Mouse (Mus musculus): ENCODE results near the gene Enpp3. TPM values are rescaled to one million over a fixed set of nuclear protein-coding genes. Genes with fewer than 3 reads are reported as not detected.

Gene Enpp3
- polyA plus RNA-seq, 1 experiment from 2014 or later = 7.0 TPM

- H3K27me3 ChIP-seq = no peaks in the 10 kb centered on the region
- ATAC-seq (ENCODE audit: insufficient number of reproducible peaks, low FRiP score, low TSS enrichment, low read depth) = no peak
These were observed 10.3 kb downstream of the Enpp3 start for GRCm38 (mm10) chr10:24832306-24832705.

DNA sequence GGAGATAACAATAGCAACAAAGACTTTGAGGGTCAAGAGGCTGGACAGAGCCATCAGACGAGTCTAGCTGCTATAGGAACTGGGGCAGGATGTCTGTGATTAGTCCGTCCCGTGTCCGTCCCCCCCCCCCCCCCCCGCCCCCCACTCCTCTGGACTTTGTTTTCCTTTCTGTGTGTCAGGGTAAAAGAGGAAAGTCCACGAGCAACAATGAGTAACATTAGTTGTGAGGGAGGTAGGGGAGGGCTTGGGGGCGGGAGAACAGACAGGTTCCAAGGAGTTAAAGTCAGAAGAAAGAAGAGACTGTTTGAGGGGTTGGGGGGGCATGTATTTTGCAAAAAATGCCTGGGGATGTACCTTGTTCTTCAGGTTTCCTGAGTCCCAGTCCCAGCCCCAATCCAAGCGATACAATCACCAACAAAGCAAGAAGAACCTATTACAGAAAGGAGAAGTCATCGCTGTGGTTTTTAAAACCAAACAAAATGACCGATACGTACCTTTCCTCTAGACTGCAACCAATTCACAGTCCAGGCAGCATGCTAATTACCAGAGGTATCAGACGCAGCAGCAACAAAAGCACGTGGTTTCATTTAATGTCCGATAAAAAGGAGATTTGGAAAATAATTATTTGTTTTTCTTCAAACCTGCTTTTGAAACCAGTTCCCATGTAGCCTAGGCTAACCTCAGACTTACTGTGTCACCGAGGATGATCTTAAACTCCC, 11.1 kb downstream of the Enpp3 start:
- Histone ChIP-seq H3K4me3 (no peak overlapping the region), H3K4me2 (no peak overlapping the region), H3K36me3 (no peaks in the 10 kb centered on the region), H3K9me3 (no peaks in the 10 kb centered on the region), H3K4me1 (peaks cover 12% of the 10 kb centered on the region), H3K9ac (no peak overlapping the region), H3K27ac (no peak overlapping the region), H3K27me3 (no peaks in the 10 kb centered on the region)
- 63% methylated on average over 14 of the region's 15 CpGs for WGBS
- no peak for ATAC-seq (ENCODE audit: insufficient number of reproducible peaks, low FRiP score, low TSS enrichment, low read depth)

More at GRCm38 (mm10) chr10:24832306-24832705, 10.3 kb downstream of the Enpp3 start:
- Histone ChIP-seq H3K27ac (no peak overlapping the region), H3K9ac (no peak overlapping the region), H3K4me3 (no peak overlapping the region), H3K36me3 (no peaks in the 10 kb centered on the region), H3K4me1 (peaks cover 12% of the 10 kb centered on the region), H3K9me3 (no peaks in the 10 kb centered on the region), H3K4me2 (no peak overlapping the region)
- 69% methylated on average over 9 of the region's 9 CpGs for WGBS

DNA sequence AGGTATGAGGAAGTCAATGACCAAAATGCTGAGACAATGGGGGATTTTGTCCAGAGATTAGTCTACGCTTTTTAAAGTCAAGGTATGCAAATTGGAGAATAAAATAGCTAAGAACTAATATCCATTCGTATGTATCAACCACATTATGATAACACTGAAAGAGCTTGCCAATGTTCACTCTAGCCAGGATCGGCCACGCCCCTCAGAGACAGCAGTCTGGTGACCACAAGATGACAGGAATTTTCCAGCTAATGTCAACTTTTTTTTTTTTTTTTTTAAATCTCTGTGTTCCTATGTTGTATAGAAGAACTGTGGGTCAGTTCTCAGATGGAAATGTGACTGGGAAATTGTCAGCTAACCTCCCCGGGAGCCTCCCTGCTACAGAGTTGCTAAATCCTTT, 12.2 kb downstream of the Enpp3 start:
- 91% methylated on average over 5 of the region's 5 CpGs for WGBS
- Histone ChIP-seq H3K4me1 (peaks cover 6% of the 10 kb centered on the region), H3K36me3 (no peaks in the 10 kb centered on the region), H3K9ac (no peak overlapping the region), H3K4me2 (no peak overlapping the region), H3K27ac (no peak overlapping the region), H3K4me3 (no peak overlapping the region), H3K27me3 (no peaks in the 10 kb centered on the region), H3K9me3 (no peaks in the 10 kb centered on the region)
- no peak for ATAC-seq (ENCODE audit: insufficient number of reproducible peaks, low FRiP score, low TSS enrichment, low read depth)

DNA sequence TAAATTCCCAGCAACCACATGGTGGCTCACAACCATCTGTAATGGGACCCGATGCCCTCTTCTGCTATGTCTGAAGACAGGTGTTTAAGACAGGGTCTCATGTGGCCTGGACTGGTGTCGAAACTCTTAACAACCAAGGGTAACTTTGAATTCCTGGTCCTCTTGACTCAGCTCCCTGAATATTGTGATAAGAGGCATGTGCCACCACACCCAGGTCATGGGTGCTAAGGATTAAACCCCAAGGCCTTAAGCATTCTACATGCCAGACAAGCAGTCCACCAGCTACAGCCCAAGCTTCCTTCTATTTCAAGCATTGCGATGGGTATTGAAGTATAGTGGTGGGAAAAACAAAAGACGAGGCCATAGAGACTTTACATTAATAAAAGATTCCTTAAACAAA, 14.5 kb downstream of the Enpp3 start:
- Histone ChIP-seq H3K4me1 (peaks cover 8% of the 10 kb centered on the region; the same call in 1 of the 2 replicates), H3K4me3 (no peak overlapping the region), H3K9me3 (no peaks in the 10 kb centered on the region), H3K27ac (no peak overlapping the region), H3K36me3 (no peaks in the 10 kb centered on the region), H3K9ac (no peak overlapping the region), H3K27me3 (no peaks in the 10 kb centered on the region), H3K4me2 (no peak overlapping the region)
- WGBS = 87% methylated on average over 4 of the region's 4 CpGs
- no peak for ATAC-seq (ENCODE audit: insufficient number of reproducible peaks, low FRiP score, low TSS enrichment, low read depth)

- no peak overlapping the region for H3K4me3 ChIP-seq
- no peaks in the 10 kb centered on the region for H3K27me3 ChIP-seq
- no peaks in the 10 kb centered on the region for H3K9me3 ChIP-seq
- 57% methylated on average over 6 of the region's 6 CpGs for WGBS
- ATAC-seq (ENCODE audit: insufficient number of reproducible peaks, low FRiP score, low TSS enrichment, low read depth) = no peak
- no peak overlapping the region for H3K27ac ChIP-seq
- H3K4me1 ChIP-seq = peaks cover 8% of the 10 kb centered on the region; the same call in 1 of the 2 replicates
- H3K4me2 ChIP-seq = no peak overlapping the region
- no peaks in the 10 kb centered on the region for H3K36me3 ChIP-seq
- no peak overlapping the region for H3K9ac ChIP-seq
These were observed 16.5 kb downstream of the Enpp3 start for GRCm38 (mm10) chr10:24826130-24826529.

DNA sequence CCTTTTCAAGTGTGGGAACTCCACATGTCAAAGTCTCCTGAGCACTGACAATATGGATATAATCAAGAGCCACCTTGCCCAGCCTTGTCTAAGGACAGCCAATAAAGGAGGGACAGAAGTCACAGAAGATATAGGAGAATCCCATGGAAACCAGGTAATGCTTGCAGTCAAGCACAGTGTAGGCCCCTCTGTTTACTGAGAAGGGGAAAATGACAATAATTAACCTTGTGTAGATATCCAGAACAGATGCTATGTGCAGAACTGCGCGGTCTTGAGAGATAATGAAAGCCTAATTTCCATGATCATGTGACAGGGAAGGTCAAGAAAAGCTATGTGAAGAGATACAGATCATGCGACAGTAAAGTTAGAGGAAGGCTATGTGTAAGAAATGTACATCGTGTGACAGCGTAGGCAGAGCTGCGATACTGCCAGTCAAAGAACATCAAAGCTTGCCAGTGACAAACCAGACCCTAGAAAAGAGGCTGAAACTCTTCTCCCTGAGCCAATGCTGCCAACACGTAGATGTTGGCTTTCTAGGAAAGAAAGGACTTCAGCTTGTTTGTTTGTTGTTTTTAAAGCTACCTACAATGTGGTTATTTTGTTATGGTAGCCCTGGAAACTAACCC, 17.1 kb downstream of the Enpp3 start:
- no peak for ATAC-seq (ENCODE audit: insufficient number of reproducible peaks, low FRiP score, low TSS enrichment, low read depth)

GRCm38 (mm10) chr10:24824621-24825020, 18.0 kb downstream of the Enpp3 start:
- Histone ChIP-seq H3K27ac (no peak overlapping the region), H3K9me3 (no peaks in the 10 kb centered on the region), H3K27me3 (no peaks in the 10 kb centered on the region), H3K4me3 (no peak overlapping the region), H3K36me3 (no peaks in the 10 kb centered on the region), H3K4me2 (no peak overlapping the region), H3K9ac (no peak overlapping the region), H3K4me1 (peaks cover 8% of the 10 kb centered on the region; the same call in 1 of the 2 replicates)
- ATAC-seq (ENCODE audit: insufficient number of reproducible peaks, low FRiP score, low TSS enrichment, low read depth) = no peak
- 79% methylated on average over 8 of the region's 8 CpGs for WGBS

More for the DNA sequence above, 17.1 kb downstream of the Enpp3 start:
- Histone ChIP-seq H3K9ac (no peak overlapping the region), H3K4me1 (peaks cover 8% of the 10 kb centered on the region; the same call in 1 of the 2 replicates), H3K4me2 (no peak overlapping the region), H3K4me3 (no peak overlapping the region), H3K27ac (no peak overlapping the region), H3K27me3 (no peaks in the 10 kb centered on the region), H3K9me3 (no peaks in the 10 kb centered on the region), H3K36me3 (no peaks in the 10 kb centered on the region)
- 88% methylated on average over 7 of the region's 7 CpGs for WGBS

DNA sequence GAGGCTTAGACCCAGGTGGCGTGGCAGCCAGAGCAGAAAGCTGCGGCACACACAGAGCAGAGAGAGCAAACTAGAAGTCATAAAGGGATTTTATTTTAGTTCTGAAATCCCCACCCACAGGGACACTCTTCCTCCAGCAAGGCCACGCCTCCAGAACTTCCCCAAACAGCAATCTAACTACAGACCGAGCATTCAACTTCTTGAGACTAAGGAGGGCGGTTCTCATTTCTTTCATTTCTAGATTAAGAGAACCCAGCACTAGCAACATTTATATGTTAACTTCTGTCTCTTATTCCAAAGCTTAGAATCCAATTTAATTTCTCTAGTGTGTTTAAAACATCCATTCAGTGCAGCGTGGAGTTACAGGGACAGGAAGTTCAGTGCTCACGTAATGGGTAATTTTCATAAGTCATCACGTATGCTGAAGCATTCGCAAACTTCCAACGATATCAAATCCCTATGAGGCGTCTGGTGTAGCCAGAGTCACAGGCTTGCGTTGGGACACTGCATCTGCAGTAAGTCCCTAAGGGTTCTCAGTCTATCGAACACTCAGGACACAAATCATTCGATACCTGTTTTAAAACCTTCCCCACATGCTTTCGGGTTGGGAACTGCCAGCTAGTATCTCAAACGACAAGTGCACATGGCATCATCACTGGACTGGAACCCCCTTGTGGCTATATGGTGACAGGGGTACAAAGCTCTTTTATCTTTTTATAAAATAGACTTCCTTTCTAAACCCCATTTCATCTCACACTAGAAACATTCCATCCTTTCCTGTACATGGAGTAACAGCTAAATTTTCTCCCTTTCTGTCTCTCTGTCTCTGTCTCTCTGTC, 18.7 kb downstream of the Enpp3 start:
- Histone ChIP-seq H3K9ac (no peak overlapping the region), H3K27me3 (no peaks in the 10 kb centered on the region), H3K36me3 (no peaks in the 10 kb centered on the region), H3K9me3 (no peaks in the 10 kb centered on the region), H3K4me1 (peaks cover 8% of the 10 kb centered on the region; the same call in 1 of the 2 replicates), H3K4me2 (peak overlapping the region; percentile 4; the same call in 1 of the 2 replicates), H3K4me3 (no peak overlapping the region), H3K27ac (peak overlapping the region; percentile 34; the same call in 1 of the 2 replicates)
- no peak for ATAC-seq (ENCODE audit: insufficient number of reproducible peaks, low FRiP score, low TSS enrichment, low read depth)
- 48% methylated on average over 16 of the region's 16 CpGs for WGBS

- H3K4me3 ChIP-seq = no peak overlapping the region
- peaks cover 8% of the 10 kb centered on the region; the same call in 1 of the 2 replicates for H3K4me1 ChIP-seq
- WGBS = 3% methylated on average over 1 of the region's 1 CpGs
- no peaks in the 10 kb centered on the region for H3K27me3 ChIP-seq
- H3K27ac ChIP-seq = peak overlapping the region; percentile 34; the same call in 1 of the 2 replicates
- ATAC-seq (ENCODE audit: insufficient number of reproducible peaks, low FRiP score, low TSS enrichment, low read depth) = no peak
- H3K4me2 ChIP-seq = peak overlapping the region; percentile 4; the same call in 1 of the 2 replicates
- H3K9me3 ChIP-seq = no peaks in the 10 kb centered on the region
- H3K9ac ChIP-seq = no peak overlapping the region
- H3K36me3 ChIP-seq = no peaks in the 10 kb centered on the region
These were observed 19.4 kb downstream of the Enpp3 start for GRCm38 (mm10) chr10:24823265-24823664.

- Histone ChIP-seq H3K4me3 (no peak overlapping the region), H3K36me3 (no peaks in the 10 kb centered on the region), H3K27ac (no peak overlapping the region), H3K9ac (no peak overlapping the region), H3K4me2 (no peak overlapping the region), H3K27me3 (no peaks in the 10 kb centered on the region), H3K9me3 (no peaks in the 10 kb centered on the region), H3K4me1 (peaks cover 8% of the 10 kb centered on the region; the same call in 1 of the 2 replicates)
- WGBS = 53% methylated on average over 1 of the region's 1 CpGs
- no peak for ATAC-seq (ENCODE audit: insufficient number of reproducible peaks, low FRiP score, low TSS enrichment, low read depth)
These were observed 19.8 kb downstream of the Enpp3 start for GRCm38 (mm10) chr10:24822842-24823241.

- no peaks in the 10 kb centered on the region for H3K27me3 ChIP-seq
- no peak overlapping the region for H3K27ac ChIP-seq
- H3K4me2 ChIP-seq = no peak overlapping the region
- no peak overlapping the region for H3K4me3 ChIP-seq
- H3K9me3 ChIP-seq = no peaks in the 10 kb centered on the region
- H3K4me1 ChIP-seq = peaks cover 8% of the 10 kb centered on the region; the same call in 1 of the 2 replicates
- WGBS = 67% methylated on average over 4 of the region's 4 CpGs
- no peak overlapping the region for H3K9ac ChIP-seq
- no peaks in the 10 kb centered on the region for H3K36me3 ChIP-seq
- no peak for ATAC-seq (ENCODE audit: insufficient number of reproducible peaks, low FRiP score, low TSS enrichment, low read depth)
These were observed 20.5 kb downstream of the Enpp3 start for GRCm38 (mm10) chr10:24821990-24822676.
